Mouse (Mus musculus) lung, postnatal 25 days (tissue): ENCODE results near the gene Pnpo.
A peak's percentile ranks its signal among the peaks of the same experiment; 100 is the strongest.

Experiments
- DNase-seq: peaks from one replicate; pipeline ENCODE4 v3.0.0; 2022; ENCODE audit warnings: low spot score

The Pnpo gene

GRCm38 (mm10) chr11:96943746-96944304, at the start of gene Pnpo:
Pnpo (minus strand) TSS chr11:96943986.
- DNase-seq, result peak; percentile 97

- DNase-seq, result no peak
Measured at GRCm38 (mm10) chr11:96992722-96993311, 49.0 kb upstream of the Pnpo start.

- DNase-seq, result no peak
Measured at GRCm38 (mm10) chr11:96991501-96991900, 47.7 kb upstream of the Pnpo start.

- no peak for DNase-seq
Measured at GRCm38 (mm10) chr11:96987873-96988655, 44.3 kb upstream of the Pnpo start.

GRCm38 (mm10) chr11:96986463-96986862, 42.7 kb upstream of the Pnpo start:
- no peak for DNase-seq

GRCm38 (mm10) chr11:96984903-96985302, 41.1 kb upstream of the Pnpo start:
- no peak for DNase-seq

DNA sequence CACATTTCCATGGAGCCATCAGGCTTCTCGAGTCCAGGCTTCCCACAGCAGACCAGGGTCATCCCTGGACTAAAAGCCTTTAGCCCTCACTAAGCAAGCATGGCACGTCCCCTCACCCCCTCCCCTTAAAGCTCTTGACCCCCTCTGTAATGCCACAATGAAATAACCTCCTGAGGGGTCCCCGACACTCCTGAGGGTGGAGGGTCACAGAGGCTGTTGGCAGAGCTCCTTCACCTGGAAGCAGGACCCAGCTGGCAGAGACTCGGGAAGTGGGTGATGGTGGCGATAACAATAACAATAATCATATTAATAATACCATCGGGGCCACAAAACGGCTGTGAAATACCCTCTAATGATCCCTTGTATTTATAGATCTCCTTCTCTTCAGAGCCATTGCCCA, 39.1 kb upstream of the Pnpo start, which contains the start of gene Sp2:
TSS of gene Sp2 (minus strand) at position 101 of the 400 bp plus-strand sequence.
- DNase-seq, result no peak

GRCm38 (mm10) chr11:96982355-96982754, 38.6 kb upstream of the Pnpo start:
- peak; percentile 86 for DNase-seq

DNA sequence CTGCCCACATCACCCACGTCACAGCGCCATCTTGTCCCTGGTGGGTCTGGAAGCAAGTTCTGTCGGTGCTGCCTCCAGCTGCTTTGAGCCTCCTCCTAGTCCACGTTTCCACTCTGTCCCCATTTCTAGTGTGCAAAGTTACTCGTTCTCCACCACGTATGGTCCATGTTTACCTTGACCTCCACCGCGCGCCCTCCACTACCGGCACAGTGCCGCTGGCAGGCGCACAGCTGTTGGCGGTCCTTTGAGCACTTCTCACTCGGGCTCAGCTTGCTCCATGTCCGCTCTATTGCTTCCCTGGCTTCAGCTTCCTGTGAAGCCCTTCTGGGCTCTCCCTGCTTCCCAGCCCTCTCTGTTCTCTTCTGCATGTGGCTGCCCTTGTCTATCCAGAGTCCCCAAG, 37.7 kb upstream of the Pnpo start:
- DNase-seq, result no peak

DNA sequence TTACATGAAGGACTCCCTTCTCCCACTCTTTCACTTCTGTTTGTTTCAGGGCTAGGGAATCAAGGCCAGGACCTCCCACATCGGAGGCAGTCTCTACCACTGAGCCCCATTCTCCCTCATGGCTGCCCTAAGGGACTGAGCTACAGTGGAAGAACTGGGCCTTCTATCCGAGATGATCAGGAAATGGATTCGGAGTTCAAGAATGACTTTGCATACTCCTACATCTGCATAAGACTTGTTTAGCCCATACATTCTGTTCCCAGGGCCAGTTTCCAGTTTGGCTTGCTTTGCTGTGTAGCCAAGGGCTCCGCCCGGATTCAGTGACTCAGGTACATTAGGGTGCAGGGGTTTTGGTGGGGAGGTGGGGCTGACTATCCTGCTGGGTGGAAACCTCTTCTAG, 36.2 kb upstream of the Pnpo start:
- DNase-seq, result no peak

DNA sequence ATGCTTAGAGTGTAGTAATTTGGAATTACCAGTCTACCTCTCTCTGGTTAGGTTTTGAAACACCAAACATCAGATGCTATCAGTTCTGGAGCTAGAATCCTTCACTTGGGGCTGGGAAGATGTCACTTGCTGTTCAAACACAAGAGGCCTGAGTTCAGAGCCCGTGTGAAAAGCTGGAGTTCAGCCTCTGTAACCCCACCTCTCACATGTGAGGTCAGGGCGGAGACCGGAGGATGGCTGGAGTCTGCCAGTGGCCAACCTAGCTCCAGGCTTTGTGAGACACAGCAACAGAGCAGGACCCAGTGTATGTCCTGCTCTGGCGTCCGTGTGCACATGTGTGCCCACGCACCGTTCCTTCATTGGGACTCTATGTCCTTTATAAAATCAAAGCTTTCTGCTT, 35.5 kb upstream of the Pnpo start:
- DNase-seq, result no peak

DNA sequence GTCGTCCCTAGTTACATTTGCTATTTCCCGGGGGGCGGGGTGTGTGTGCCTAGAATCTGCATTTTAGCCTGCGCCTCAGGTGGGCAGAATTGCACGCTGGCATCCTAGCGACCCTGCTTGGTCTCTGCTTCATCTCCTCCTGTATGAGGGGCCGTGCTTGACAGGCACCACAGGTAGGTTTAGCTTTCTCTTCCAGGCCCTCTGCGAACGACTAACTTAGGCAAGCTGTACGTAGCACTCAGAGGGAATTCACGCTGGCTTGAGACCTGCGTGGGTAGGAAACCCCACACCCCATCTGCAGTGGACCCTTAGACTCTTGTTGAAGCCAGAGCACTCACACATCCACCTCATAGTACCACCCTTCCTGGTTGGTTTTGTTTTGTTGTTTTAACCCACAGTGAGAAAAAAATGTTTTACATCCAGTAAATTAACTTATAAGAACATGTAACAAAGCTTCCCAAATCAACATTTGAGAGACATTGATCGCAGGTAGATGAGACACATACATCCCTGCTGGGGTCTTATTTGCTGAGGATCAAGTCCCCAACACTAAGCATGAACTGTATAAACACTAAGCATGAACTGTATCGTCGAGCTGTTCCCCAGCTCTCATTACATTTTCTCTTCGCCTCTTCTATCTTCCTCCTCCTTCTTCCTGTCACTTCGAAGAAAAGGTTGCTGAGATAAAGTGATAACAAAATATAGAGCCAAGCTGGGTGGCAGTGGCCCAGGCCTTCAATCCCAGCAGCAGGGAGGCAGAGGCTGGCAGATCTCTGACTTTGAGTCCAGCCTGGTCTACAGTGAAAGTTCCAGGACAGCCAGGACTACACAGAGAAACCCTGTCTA, 34.8 kb upstream of the Pnpo start:
- no peak for DNase-seq

DNA sequence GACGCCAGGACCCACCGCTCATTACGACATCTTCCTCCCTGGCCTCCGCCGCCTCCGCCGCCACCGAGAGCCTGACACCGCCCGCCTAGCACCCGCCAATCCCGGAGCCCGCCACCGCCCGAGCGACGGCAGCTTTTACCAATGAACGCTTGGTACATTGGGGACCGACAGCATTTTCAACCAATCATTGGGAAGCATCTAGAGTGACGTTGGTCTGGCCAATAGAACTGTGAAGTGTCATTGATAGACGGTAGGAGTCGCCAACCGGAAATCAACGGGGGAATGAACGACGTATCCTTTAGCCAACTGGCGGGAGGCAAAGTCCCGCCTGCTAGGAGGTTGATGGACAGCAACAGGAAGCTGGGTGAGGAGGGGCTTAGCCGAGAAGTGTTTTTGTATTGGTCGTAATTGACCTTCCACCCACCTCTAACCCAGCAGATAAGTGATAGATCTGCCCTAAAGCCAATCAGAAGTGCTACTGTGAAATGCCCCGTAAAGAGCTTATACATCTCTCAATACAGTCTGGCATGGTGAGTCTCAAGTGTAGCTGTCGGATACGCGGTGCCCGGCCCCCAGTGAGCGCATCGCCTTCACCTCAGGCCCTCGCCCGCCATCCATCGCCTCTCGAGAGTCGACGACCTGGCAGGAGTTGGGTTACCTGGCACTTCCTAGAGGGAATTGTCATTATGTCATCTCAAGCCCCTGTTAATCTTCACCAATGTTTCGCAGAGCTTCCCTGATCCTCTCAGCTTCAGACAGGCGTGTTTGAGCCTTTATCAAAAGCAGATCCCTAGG, 34.0 kb upstream of the Pnpo start:
- peak; percentile 100 for DNase-seq

DNA sequence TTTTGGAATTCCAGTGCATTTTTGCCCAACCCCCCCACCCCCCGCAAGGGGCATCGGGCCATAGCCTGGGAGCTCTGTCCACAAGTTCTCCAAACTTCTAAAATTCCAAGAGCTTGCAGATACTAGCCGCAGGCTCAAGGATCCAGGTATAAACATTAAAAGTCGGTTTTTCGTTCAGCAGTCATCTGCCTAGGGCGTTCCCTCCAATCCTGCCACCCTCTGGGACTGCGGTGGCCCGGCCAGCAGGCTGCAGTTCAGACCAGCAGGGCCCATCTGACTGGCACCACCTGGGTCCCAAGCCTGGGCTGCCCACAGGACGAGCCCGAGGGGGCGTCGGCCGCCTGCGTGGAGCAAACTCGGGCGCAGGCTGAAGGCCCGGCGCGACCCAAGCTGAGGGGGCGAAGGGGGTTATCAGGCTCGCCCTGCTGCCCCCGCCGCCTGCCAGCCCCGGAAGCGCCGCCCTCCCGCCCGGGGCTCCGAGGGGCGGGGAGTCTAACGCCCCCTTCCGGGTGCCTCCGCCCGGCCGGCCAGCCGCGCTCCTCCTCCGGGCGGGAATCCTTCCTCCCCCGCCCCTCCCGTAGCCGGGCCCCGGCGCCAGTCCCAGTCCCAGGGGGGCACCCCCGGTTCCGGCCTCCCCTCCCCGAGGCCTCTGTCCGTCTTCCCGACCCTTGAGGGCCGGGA, 33.3 kb upstream of the Pnpo start:
- peak; percentile 88 for DNase-seq

- DNase-seq, result no peak
Measured at GRCm38 (mm10) chr11:96976379-96976687, 32.5 kb upstream of the Pnpo start.

- DNase-seq, result no peak
Measured at GRCm38 (mm10) chr11:96975511-96976378, 32.0 kb upstream of the Pnpo start.

GRCm38 (mm10) chr11:96974813-96975212, 31.0 kb upstream of the Pnpo start:
- peak; percentile 74 for DNase-seq

- DNase-seq, result no peak
Measured at GRCm38 (mm10) chr11:96973426-96973964, 29.7 kb upstream of the Pnpo start.

- DNase-seq, result no peak
Measured at GRCm38 (mm10) chr11:96972906-96973305, 29.1 kb upstream of the Pnpo start.

DNA sequence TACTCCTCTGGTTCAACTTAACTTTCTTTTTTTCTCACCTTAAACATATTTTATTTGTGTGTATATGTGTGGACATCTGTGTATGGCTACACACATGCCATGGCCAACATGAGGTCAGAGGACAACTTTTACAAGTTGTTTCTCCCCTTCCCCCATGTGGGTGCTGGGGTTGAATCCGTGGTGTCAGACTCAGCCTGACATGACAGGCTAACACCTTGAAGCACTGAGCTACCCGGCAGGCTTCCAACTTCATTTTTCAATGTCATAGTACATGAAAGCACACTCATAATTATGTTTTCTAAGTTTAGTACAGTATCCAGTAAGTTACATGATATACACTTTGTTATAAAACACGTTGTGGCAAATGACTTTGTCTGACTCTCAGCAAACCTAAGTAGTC, 26.6 kb upstream of the Pnpo start:
- no peak for DNase-seq
